Mouse (Mus musculus): ENCODE measurements around the gene Ryk. TPM values are rescaled to one million over a fixed set of nuclear protein-coding genes. Genes with fewer than 3 reads are reported as not detected.

Ryk gene
- polyA plus RNA-seq (2015; fragmentation: Illumina TruSeq; extraction: RNeasy Lipid Tissue Mini Kit (QIAGEN cat#74804); ENCODE audit: low read depth, low replicate concordance): 27.2 TPM

DNA sequence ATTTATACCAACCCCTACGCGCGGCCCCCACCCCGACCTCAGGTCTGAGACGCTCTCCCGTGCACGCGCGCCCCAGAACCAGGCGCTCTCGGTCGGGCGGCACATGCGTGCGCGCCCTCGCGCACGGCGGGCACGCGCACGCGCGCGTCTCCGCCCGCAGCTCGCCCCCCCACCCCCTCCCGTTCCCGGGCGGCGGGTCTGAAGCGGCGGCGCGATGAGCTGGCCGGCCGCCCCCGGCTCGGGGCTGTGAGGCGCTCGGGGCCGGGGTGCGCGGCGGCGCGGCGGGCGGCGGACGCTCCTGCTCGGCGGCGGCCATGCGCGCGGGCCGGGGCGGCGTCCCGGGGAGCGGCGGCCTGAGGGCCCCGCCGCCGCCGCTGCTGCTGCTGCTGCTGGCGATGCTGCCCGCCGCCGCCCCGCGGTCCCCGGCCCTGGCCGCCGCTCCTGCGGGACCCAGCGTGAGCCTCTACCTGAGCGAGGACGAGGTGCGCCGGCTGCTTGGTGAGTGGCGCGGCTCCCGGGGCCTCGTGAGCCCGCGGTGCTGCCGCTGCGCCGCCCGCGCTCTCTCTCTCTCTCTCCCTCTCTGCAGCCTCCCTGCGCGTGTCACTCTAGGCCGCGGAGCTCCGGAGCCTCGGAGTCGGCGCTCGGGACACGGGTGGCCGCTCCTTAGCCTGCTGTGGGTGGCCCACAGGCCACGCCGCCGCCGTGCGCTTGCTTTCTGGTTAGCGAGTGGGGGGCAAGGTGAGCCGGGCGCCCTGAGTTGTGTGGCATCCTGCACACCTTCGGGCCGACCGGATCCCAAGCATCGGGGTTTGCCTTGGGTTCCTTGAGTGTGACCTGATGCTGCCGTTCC is at the start of gene Ryk:
Gene Ryk (plus strand): TSS at position 176 of the 850 bp plus-strand sequence.

Other genes with a start within 250 kb of the Ryk start
- 118 TPM for gene Anapc13, start 208.6 kb upstream of the Ryk start, polyA plus RNA-seq (2015; fragmentation: Illumina TruSeq; extraction: RNeasy Lipid Tissue Mini Kit (QIAGEN cat#74804); ENCODE audit: low read depth, low replicate concordance)
- 26.1 TPM for gene Cep63, start 208.4 kb upstream of the Ryk start, polyA plus RNA-seq (2015; fragmentation: Illumina TruSeq; extraction: RNeasy Lipid Tissue Mini Kit (QIAGEN cat#74804); ENCODE audit: low read depth, low replicate concordance)
- gene Amotl2, start 118.2 kb upstream of the Ryk start, polyA plus RNA-seq (2015; fragmentation: Illumina TruSeq; extraction: RNeasy Lipid Tissue Mini Kit (QIAGEN cat#74804); ENCODE audit: low read depth, low replicate concordance): 13.8 TPM
- 0.92 TPM for gene Slco2a1, start 153.8 kb downstream of the Ryk start, polyA plus RNA-seq (2015; fragmentation: Illumina TruSeq; extraction: RNeasy Lipid Tissue Mini Kit (QIAGEN cat#74804); ENCODE audit: low read depth, low replicate concordance)

All from brain, adult 10 weeks (tissue).